Mouse (Mus musculus): Measurements from ENCODE around the gene Gm42906.

GRCm38 (mm10) chr5:151371130-151371529, 56.8 kb downstream of the Gm42906 start:
- TF ChIP-seq POLR2A (IDR thresholded peaks at IDR 0.05; ENCODE audit: insufficient read depth, low read depth, low read length) (no peak), CTCF (IDR thresholded peaks at IDR 0.05; ENCODE audit: insufficient read depth, low read depth, low read length) (no peak)

Measured in olfactory bulb, adult 2 months (tissue).